Mouse (Mus musculus): ENCODE data around the gene Gm16181. TPM values are rescaled to one million over a fixed set of nuclear protein-coding genes. Genes with fewer than 3 reads are reported as not detected.

Gm16181 gene
- polyA plus RNA-seq, 1 experiment from 2014 or later: 0.30 TPM

- WGBS: 78% methylated on average over 12 of the region's 12 CpGs
- no peaks in the 10 kb centered on the region for H3K27me3 ChIP-seq (ENCODE audit: insufficient read depth, poor library complexity, severe bottlenecking)
- peaks cover 39% of the 10 kb centered on the region for H3K4me1 ChIP-seq
- H3K36me3 ChIP-seq: peaks cover 11% of the 10 kb centered on the region; the same call in 1 of the 2 replicates
- H3K27ac ChIP-seq: no peak overlapping the region
- H3K4me3 ChIP-seq: no peak overlapping the region
- no peaks in the 10 kb centered on the region for H3K9me3 ChIP-seq
- DNase-seq (ENCODE audit: low spot score): no peak
Observed at GRCm38 (mm10) chr17:35237504-35237903, 16.9 kb downstream of the Gm16181 start.

- Histone ChIP-seq H3K9me3 (no peaks in the 10 kb centered on the region), H3K4me3 (no peak overlapping the region), H3K4me1 (peaks cover 41% of the 10 kb centered on the region), H3K27me3 (ENCODE audit: insufficient read depth, poor library complexity, severe bottlenecking) (no peaks in the 10 kb centered on the region), H3K36me3 (peaks cover 18% of the 10 kb centered on the region), H3K27ac (peak overlapping the region; percentile 100; the same call in 1 of the 2 replicates)
- WGBS: 81% methylated on average over 5 of the region's 5 CpGs
- DNase-seq (ENCODE audit: low spot score): no peak
Observed at GRCm38 (mm10) chr17:35239700-35240099, 19.1 kb downstream of the Gm16181 start.

GRCm38 (mm10) chr17:35240384-35241304, 20.0 kb downstream of the Gm16181 start:
- Histone ChIP-seq H3K4me1 (peaks cover 46% of the 10 kb centered on the region), H3K4me3 (peak overlapping the region; percentile 76), H3K36me3 (peaks cover 28% of the 10 kb centered on the region), H3K27ac (peak overlapping the region; percentile 100), H3K9me3 (no peaks in the 10 kb centered on the region), H3K27me3 (ENCODE audit: insufficient read depth, poor library complexity, severe bottlenecking) (no peaks in the 10 kb centered on the region)
- WGBS: 31% methylated on average over 12 of the region's 12 CpGs
- DNase-seq (ENCODE audit: low spot score): no peak

GRCm38 (mm10) chr17:35241305-35242014, 20.8 kb downstream of the Gm16181 start, which contains the start of gene Ddx39b:
Gene Ddx39b (plus strand): TSS chr17:35241746.
- Histone ChIP-seq H3K36me3 (peaks cover 36% of the 10 kb centered on the region), H3K27ac (peak within 1 kb of the TSS; percentile 100), H3K9me3 (no peaks in the 10 kb centered on the region), H3K4me1 (peaks cover 50% of the 10 kb centered on the region), H3K27me3 (ENCODE audit: insufficient read depth, poor library complexity, severe bottlenecking) (no peaks in the 10 kb centered on the region), H3K4me3 (peak within 1 kb of the TSS; percentile 76)
- DNase-seq (ENCODE audit: low spot score): peak; percentile 98
- WGBS: under 1% methylated on average over 69 of the region's 69 CpGs

DNA sequence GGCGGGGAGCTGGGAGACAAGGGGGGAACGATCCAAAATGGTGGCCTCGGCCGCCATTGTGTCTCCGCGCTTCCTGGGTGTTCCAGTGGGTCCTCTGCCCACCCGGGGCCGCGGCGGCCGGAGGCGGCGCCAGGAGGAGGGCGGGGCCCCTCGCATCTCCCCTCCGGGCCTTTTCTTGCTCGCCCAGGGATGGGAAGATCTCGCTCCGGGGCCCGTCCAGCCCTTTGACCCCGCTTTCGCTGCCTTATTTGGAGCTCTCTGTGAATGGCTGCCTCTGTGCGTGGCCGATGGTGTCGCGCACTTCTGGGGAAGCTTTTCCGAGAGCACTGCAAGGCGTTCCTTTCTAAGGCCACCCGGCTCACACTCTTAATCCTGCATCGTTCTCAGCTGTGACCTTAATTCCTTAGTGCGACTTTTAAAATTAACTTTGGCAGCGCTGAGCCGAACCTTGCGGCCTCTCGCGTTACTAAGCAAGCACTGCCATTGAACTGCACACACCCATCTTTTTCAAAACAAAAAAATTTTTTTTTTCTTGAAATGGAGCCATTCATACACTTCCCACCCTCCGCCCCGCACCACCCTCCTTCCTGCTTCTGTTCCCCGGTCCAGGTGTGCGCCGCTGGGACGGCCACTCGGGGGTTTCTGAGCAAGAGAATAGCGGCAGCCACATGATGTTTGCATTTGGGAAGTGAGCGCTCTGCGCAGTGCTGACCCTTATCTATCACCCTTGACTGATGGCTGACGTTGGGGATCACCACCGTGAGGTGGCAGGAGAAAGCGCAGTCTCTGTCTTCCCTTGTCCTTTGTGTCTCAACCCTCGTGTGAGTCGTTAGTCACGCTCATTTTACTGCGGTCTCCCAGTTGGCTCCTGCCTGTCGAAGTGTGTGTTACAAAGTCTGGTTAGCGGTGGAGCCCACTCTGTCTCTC, 21.6 kb downstream of the Gm16181 start:
- Histone ChIP-seq H3K27me3 (ENCODE audit: insufficient read depth, poor library complexity, severe bottlenecking) (no peaks in the 10 kb centered on the region), H3K9me3 (no peaks in the 10 kb centered on the region), H3K36me3 (peaks cover 44% of the 10 kb centered on the region), H3K4me3 (peak overlapping the region; percentile 76), H3K27ac (peak overlapping the region; percentile 100), H3K4me1 (peaks cover 48% of the 10 kb centered on the region)
- DNase-seq (ENCODE audit: low spot score): peak; percentile 91
- WGBS: under 1% methylated on average over 55 of the region's 55 CpGs

- Histone ChIP-seq H3K27me3 (ENCODE audit: insufficient read depth, poor library complexity, severe bottlenecking) (no peaks in the 10 kb centered on the region), H3K36me3 (peaks cover 51% of the 10 kb centered on the region), H3K4me3 (peak overlapping the region; percentile 76), H3K27ac (peak overlapping the region; percentile 100), H3K9me3 (no peaks in the 10 kb centered on the region), H3K4me1 (peaks cover 48% of the 10 kb centered on the region)
- WGBS: 22% methylated on average over 16 of the region's 16 CpGs
- no peak for DNase-seq (ENCODE audit: low spot score)
Observed at GRCm38 (mm10) chr17:35243086-35243485, 22.5 kb downstream of the Gm16181 start.

DNA sequence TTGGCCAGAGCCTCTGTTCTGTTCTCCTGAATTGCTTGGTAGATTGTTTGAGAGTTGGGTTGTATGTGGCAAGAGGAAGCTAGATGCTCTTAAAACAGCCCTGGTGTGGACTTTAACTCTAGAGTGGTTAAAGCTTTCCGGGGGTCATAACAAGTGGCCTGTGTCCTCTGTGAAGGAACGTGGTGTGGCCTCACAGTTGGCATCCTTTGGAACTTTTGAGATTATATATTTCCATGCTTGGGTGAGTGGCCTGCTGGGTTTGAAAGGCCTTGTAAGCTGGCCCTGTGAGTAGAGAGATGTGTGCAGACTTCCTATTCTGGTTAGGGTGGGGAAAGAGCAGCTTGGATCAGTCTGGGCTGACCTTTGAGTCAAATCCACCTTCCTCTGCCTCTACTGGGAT, 24.4 kb downstream of the Gm16181 start:
- WGBS: 81% methylated on average over 2 of the region's 2 CpGs
- no peak for DNase-seq (ENCODE audit: low spot score)
- Histone ChIP-seq H3K4me3 (peak overlapping the region; percentile 76; the same call in 1 of the 2 replicates), H3K9me3 (no peaks in the 10 kb centered on the region), H3K4me1 (peaks cover 45% of the 10 kb centered on the region), H3K27me3 (ENCODE audit: insufficient read depth, poor library complexity, severe bottlenecking) (no peaks in the 10 kb centered on the region), H3K27ac (no peak overlapping the region), H3K36me3 (peaks cover 70% of the 10 kb centered on the region)

DNA sequence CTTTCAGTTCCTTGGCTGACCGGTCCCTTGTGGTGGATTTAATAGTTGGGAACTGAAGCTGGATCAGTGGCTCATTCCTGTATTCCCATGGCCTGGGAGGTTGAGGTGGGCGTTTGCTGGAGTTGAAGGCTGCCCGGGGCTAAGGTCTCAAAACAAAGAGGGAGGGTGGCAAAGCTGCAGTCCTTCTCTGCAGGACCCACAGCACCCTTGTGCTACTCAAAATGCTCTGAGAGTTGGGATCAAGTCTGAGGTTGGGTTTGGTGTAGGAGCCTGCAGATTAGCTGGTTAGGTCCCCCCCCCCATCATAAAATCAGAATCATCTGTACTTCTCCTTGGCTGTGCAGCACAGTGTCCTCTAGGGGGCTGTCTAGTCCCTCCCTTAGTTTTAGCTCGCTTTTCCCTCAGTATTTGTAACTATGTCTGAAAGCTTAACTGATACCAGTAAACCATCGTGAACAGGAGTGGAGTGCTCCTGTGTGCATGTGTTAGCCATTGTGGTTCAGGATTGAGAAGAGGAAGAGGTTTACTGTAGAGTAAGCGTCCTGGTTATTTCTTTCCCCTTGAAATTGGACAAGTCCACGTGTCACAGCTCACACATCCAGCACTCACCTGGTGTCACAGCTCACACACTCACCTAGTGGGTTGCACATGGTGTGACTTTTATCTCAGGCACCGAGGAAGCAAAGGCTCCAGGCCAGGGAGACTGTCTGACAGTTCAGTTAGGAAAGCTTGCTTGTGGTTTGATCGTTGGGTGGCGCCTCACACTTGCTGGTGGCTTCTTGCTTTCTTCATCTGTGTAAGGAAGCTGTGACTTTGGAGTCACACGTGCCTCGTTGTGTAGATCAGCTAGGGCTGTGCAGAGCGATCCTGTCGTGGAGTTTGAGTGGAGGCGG, 25.3 kb downstream of the Gm16181 start:
- Histone ChIP-seq H3K4me3 (peak overlapping the region; percentile 15; the same call in 1 of the 2 replicates), H3K27me3 (ENCODE audit: insufficient read depth, poor library complexity, severe bottlenecking) (no peaks in the 10 kb centered on the region)
- DNase-seq (ENCODE audit: low spot score): no peak

DNA sequence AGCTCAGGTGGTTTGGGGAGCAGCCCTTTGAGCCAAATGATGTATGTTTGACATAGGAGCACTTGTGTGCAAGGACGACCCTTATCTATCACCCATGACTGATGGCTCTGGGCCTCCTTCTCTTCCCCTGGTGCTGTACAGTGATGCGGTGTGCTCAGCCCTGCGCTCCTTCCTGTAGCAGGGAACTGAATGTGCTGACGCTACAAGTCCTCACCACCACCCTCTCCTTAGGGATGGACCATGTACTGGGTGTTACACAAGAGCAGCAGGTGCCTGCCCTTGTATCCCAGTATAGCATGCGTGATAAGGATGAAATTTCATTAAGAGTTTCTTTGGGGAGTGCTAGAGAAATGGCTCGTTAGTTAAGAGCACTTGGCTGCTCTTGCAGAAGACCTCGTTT, 26.5 kb downstream of the Gm16181 start:
- no peaks in the 10 kb centered on the region for H3K9me3 ChIP-seq
- no peaks in the 10 kb centered on the region for H3K27me3 ChIP-seq (ENCODE audit: insufficient read depth, poor library complexity, severe bottlenecking)
- peaks cover 35% of the 10 kb centered on the region for H3K4me1 ChIP-seq
- 86% methylated on average over 7 of the region's 7 CpGs for WGBS
- peaks cover 90% of the 10 kb centered on the region for H3K36me3 ChIP-seq
- no peak overlapping the region for H3K4me3 ChIP-seq
- DNase-seq (ENCODE audit: low spot score): no peak
- H3K27ac ChIP-seq: no peak overlapping the region

More for the DNA sequence above, 25.3 kb downstream of the Gm16181 start:
- Histone ChIP-seq H3K36me3 (peaks cover 80% of the 10 kb centered on the region), H3K9me3 (no peaks in the 10 kb centered on the region), H3K27ac (no peak overlapping the region), H3K4me1 (peaks cover 35% of the 10 kb centered on the region)
- WGBS: 87% methylated on average over 15 of the region's 15 CpGs

DNA sequence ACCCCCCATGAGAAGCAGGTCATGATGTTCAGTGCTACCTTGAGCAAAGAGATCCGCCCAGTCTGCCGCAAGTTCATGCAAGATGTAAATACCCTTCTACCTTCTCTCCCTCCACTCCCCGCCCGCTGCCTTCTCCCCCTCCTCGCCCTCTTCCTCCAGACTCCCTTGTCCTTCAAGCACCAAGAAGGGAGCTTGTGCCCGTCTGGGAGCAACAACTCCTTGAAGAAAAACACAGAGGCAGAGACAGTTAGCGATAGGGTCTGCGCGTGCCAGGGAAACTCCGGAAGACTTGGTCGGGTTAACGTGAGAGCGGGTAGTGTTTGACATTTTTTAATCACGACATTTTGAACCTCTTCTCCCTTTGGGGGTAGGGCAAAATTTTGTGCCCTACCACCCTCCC, 28.4 kb downstream of the Gm16181 start:
- no peaks in the 10 kb centered on the region for H3K27me3 ChIP-seq (ENCODE audit: insufficient read depth, poor library complexity, severe bottlenecking)
- H3K27ac ChIP-seq: no peak overlapping the region
- peaks cover 98% of the 10 kb centered on the region for H3K36me3 ChIP-seq
- peaks cover 24% of the 10 kb centered on the region for H3K4me1 ChIP-seq
- 91% methylated on average over 14 of the region's 14 CpGs for whole genome bisulfite sequencing
- no peaks in the 10 kb centered on the region for H3K9me3 ChIP-seq
- H3K4me3 ChIP-seq: no peak overlapping the region
- no peak for DNase-seq (ENCODE audit: low spot score)

DNA sequence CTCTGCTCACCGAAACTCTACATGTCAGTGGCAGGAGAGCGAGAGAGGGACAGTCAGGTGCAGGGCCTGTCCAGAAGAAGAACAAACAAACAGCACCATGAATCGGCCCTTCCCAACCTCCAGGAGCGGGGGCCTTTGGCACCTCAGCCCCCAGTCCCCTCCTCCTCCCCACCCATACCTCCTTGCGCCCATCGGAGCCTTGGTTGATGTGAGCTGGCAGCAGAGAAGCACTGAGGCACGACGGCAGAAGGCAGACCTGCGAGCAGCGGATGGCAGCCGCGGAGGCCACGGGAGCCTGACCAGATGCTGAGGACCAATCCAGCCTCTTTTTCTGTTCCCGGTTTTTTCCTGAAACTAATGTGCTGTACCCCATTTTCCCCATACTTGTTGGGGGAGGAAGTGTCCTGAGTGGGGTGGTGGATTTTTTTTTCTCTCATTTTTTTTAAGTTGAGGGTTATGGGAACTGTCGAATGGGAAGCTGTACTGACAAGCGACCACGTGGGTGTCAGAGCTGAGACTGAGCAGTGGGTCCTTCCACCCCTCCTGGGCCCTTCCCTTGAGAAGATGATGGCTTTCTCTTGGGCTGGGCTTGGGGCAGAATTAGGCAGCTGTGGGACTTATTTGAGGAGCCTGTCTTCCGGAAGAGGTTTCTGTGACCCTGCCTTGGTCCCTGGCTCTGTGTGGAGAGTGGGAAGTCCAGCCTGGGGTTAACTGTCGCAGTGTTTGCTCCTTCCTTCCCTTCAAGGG, 29.0 kb downstream of the Gm16181 start:
- Histone ChIP-seq H3K36me3 (peaks cover 96% of the 10 kb centered on the region), H3K4me1 (peaks cover 18% of the 10 kb centered on the region), H3K4me3 (no peak overlapping the region), H3K27ac (no peak overlapping the region), H3K9me3 (no peaks in the 10 kb centered on the region), H3K27me3 (ENCODE audit: insufficient read depth, poor library complexity, severe bottlenecking) (no peaks in the 10 kb centered on the region)
- WGBS: 89% methylated on average over 19 of the region's 19 CpGs
- no peak for DNase-seq (ENCODE audit: low spot score)
